Mouse (Mus musculus) liver, embryonic 16.5 days (tissue): ENCODE data around the gene Msrb1. TPM values are rescaled to one million over a fixed set of nuclear protein-coding genes. Genes with fewer than 3 reads are reported as not detected.

Source experiments
- ATAC-seq: fragments of 200-750 bp; cut with Nextera tagmentation; 2 replicates; pipeline ENCODE4 v1.8.0; 2017; ENCODE audit warnings: low read depth, mild to moderate bottlenecking, moderate number of reproducible peaks, moderate library complexity
- H3K27ac ChIP-seq: fragments of 300-500 bp; sonication (generic); 2 replicates; pipeline ENCODE4 v1.5.1; 2014; ENCODE audit warnings: mild to moderate bottlenecking, low read length
- H3K27me3 ChIP-seq: fragments of 300-500 bp; sonication (generic); 2 replicates; pipeline ENCODE4 v1.6.1; 2014; ENCODE audit warnings: low read depth, low read length, mixed read lengths; ENCODE audit not compliant: control insufficient read depth, insufficient read depth
- H3K36me3 ChIP-seq: fragments of 300-500 bp; sonication (generic); 2 replicates; pipeline ENCODE4 v1.6.1; 2014; ENCODE audit warnings: mild to moderate bottlenecking; ENCODE audit not compliant: control insufficient read depth, insufficient read depth
- H3K4me1 ChIP-seq: fragments of 300-500 bp; sonication (generic); 2 replicates; pipeline ENCODE4 v1.6.1; 2014; ENCODE audit warnings: low read depth, low read length, mixed read lengths; ENCODE audit not compliant: control insufficient read depth
- H3K4me2 ChIP-seq: fragments of 300-500 bp; sonication (generic); 2 replicates; pipeline ENCODE4 v1.6.1; 2014; ENCODE audit warnings: low read depth, low read length, mixed read lengths
- H3K4me3 ChIP-seq: fragments of 300-500 bp; sonication (generic); 2 replicates; pipeline ENCODE4 v1.5.1; 2014; ENCODE audit warnings: low read depth, mild to moderate bottlenecking, low read length
- H3K9ac ChIP-seq: fragments of 300-500 bp; sonication (generic); 2 replicates; pipeline ENCODE4 v1.6.1; 2014; ENCODE audit warnings: low read depth, low read length
- H3K9me3 ChIP-seq: fragments of 300-500 bp; sonication (generic); replicated peaks from 2 replicates; pipeline ENCODE4 v1.6.1; 2016; ENCODE audit warnings: low read length; ENCODE audit not compliant: control insufficient read depth
- WGBS: fragments of 180-500 bp; shearing (Covaris S2); extraction: QIAGEN DNeasy Blood & Tissue Kit; methylation state at CpG from one replicate; pipeline ENCODE4 v1.1.7; 2014; ENCODE audit not compliant: insufficient replicate concordance; 5-methylcytosine and 5-hydroxymethylcytosine counted together
- polyA plus RNA-seq: library from polyadenylated mRNA; unstranded; fragments of >200 nt; fragmentation: Nextera tagmentation; extraction: Ambion mirVana; gene quantifications from 2 replicates; pipeline ENCODE4 v1.2.1, GENCODE M21; 2015

Gene Msrb1
- polyA plus RNA-seq, 1 experiment from 2014 or later = 33.9 TPM

DNA sequence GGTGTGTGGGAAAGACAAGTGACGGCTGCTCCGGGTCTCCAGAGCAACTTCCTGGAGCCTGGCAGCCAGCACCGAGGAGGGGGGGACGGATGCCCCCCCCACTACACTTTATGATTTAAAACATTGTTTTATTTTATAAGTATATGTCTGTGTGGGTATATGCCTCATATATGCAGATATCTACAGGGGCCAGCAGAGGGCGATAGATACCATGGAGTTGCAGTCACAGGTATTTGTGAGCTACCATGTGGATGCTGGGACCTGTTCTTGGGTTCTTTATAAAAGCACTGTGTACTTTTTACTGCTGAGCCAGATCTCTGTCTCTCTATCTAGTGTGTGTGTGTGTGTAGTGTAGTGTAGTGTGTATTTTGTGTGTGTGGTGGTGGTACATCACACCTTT lies 36.8 kb downstream of the Msrb1 start:
- peaks cover 2% of the 10 kb centered on the region; the same call in 1 of the 2 replicates for H3K4me1 ChIP-seq

GRCm38 (mm10) chr17:24775173-24775572 lies 38.7 kb downstream of the Msrb1 start:
- Histone ChIP-seq H3K36me3 (no peaks in the 10 kb centered on the region), H3K9me3 (no peaks in the 10 kb centered on the region), H3K4me3 (no peak overlapping the region), H3K4me1 (no peaks in the 10 kb centered on the region), H3K4me2 (no peak overlapping the region), H3K27me3 (no peaks in the 10 kb centered on the region), H3K9ac (no peak overlapping the region), H3K27ac (no peak overlapping the region)
- WGBS = 65% methylated on average over 8 of the region's 8 CpGs
- ATAC-seq = no peak

More for the DNA sequence above, 36.8 kb downstream of the Msrb1 start:
- no peak overlapping the region for H3K27ac ChIP-seq
- H3K4me3 ChIP-seq = no peak overlapping the region
- peaks cover 5% of the 10 kb centered on the region; the same call in 1 of the 2 replicates for H3K27me3 ChIP-seq
- WGBS = 76% methylated on average over 5 of the region's 5 CpGs
- H3K9me3 ChIP-seq = no peaks in the 10 kb centered on the region
- no peak overlapping the region for H3K9ac ChIP-seq
- no peaks in the 10 kb centered on the region for H3K36me3 ChIP-seq
- no peak overlapping the region for H3K4me2 ChIP-seq
- ATAC-seq = no peak

DNA sequence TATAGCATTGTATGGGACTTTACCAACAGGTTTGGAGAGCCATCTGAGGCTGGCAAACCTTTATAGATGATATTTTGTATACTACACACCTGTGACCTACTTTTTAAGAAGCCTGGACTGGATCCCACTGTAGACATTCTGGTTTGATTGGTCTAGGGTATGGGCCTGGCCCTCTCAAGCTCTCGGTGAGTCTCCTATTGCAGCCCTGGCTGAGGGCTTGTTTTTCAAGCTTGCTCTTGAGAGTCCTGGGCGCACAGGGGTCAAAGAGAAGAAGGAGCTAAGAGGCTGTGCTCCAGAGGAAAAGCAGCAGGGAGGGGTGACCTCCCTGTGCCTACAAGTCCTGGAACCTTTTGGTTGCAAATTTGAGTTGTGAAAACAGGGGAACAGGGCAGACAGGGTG lies 40.6 kb downstream of the Msrb1 start:
- Histone ChIP-seq H3K27me3 (no peaks in the 10 kb centered on the region), H3K4me2 (no peak overlapping the region), H3K4me3 (no peak overlapping the region), H3K9ac (no peak overlapping the region), H3K27ac (no peak overlapping the region), H3K9me3 (no peaks in the 10 kb centered on the region), H3K36me3 (no peaks in the 10 kb centered on the region), H3K4me1 (no peaks in the 10 kb centered on the region)
- ATAC-seq = no peak
- 67% methylated on average over 2 of the region's 2 CpGs for WGBS

GRCm38 (mm10) chr17:24780821-24781220 lies 44.4 kb downstream of the Msrb1 start:
- Histone ChIP-seq H3K4me3 (no peak overlapping the region), H3K9ac (no peak overlapping the region), H3K9me3 (no peaks in the 10 kb centered on the region), H3K4me2 (no peak overlapping the region), H3K27me3 (no peaks in the 10 kb centered on the region), H3K4me1 (no peaks in the 10 kb centered on the region), H3K36me3 (no peaks in the 10 kb centered on the region), H3K27ac (no peak overlapping the region)
- ATAC-seq = no peak
- 38% methylated on average over 2 of the region's 2 CpGs for WGBS

- no peak overlapping the region for H3K9ac ChIP-seq
- no peaks in the 10 kb centered on the region for H3K27me3 ChIP-seq
- H3K4me1 ChIP-seq = no peaks in the 10 kb centered on the region
- no peak overlapping the region for H3K4me2 ChIP-seq
- H3K27ac ChIP-seq = no peak overlapping the region
- H3K36me3 ChIP-seq = no peaks in the 10 kb centered on the region
- H3K9me3 ChIP-seq = no peaks in the 10 kb centered on the region
- no peak for ATAC-seq
- H3K4me3 ChIP-seq = no peak overlapping the region
- WGBS = 31% methylated on average over 8 of the region's 8 CpGs
Observed at GRCm38 (mm10) chr17:24792190-24792589, 55.7 kb downstream of the Msrb1 start.

Other genes starting within 250 kb of the Msrb1 start
- 0.08 and 0.13 TPM in 2 replicates for gene Caskin1, start 248.0 kb upstream of the Msrb1 start, polyA plus RNA-seq
- gene Traf7, start 208.7 kb upstream of the Msrb1 start, polyA plus RNA-seq = 28.5 and 29.6 TPM in 2 replicates
- gene Rab26, start 202.4 kb upstream of the Msrb1 start, polyA plus RNA-seq = 0.46 and 0.87 TPM in 2 replicates
- 2.7 and 4.0 TPM in 2 replicates for gene Pkd1, start 186.8 kb upstream of the Msrb1 start, polyA plus RNA-seq
- gene Tsc2, start 104.0 kb upstream of the Msrb1 start, polyA plus RNA-seq = 20.6 and 23.7 TPM in 2 replicates
- 5.9 and 6.7 TPM in 2 replicates for gene Nthl1, start 104.0 kb upstream of the Msrb1 start, polyA plus RNA-seq
- 9.8 and 11.8 TPM in 2 replicates for gene Slc9a3r2, start 86.3 kb upstream of the Msrb1 start, polyA plus RNA-seq
- 0.15 and 0.38 TPM in 2 replicates for gene Npw, start 78.2 kb upstream of the Msrb1 start, polyA plus RNA-seq
- 6.3 and 8.7 TPM in 2 replicates for gene Zfp598, start 67.0 kb upstream of the Msrb1 start, polyA plus RNA-seq
- gene Syngr3, start 46.7 kb upstream of the Msrb1 start, polyA plus RNA-seq = 0.05 and 0.21 TPM in 2 replicates
- 23.7 and 23.9 TPM in 2 replicates for gene Gfer, start 40.5 kb upstream of the Msrb1 start, polyA plus RNA-seq
- 0.37 and 0.42 TPM in 2 replicates for gene Noxo1, start 40.4 kb upstream of the Msrb1 start, polyA plus RNA-seq
- 29.3 and 29.5 TPM in 2 replicates for gene Tbl3, start 29.0 kb upstream of the Msrb1 start, polyA plus RNA-seq
- gene Rnf151, start 18.6 kb upstream of the Msrb1 start, polyA plus RNA-seq = 0.07 TPM in 1 of 2 replicates, not detected in the other
- 868 and 907 TPM in 2 replicates for gene Rps2, start 18.5 kb upstream of the Msrb1 start, polyA plus RNA-seq
- 168 and 174 TPM in 2 replicates for gene Ndufb10, start 12.2 kb upstream of the Msrb1 start, polyA plus RNA-seq
- gene Rpl3l, start 8.8 kb upstream of the Msrb1 start, polyA plus RNA-seq = 0.34 TPM in 1 of 2 replicates, not detected in the other
- 0.24 TPM in 1 of 2 replicates, not detected in the other for gene Hs3st6, start 16.3 kb downstream of the Msrb1 start, polyA plus RNA-seq
- gene Meiob, start 67.6 kb downstream of the Msrb1 start, polyA plus RNA-seq = 0.30 and 0.56 TPM in 2 replicates
- 124 and 125 TPM in 2 replicates for gene Hagh, start 103.5 kb downstream of the Msrb1 start, polyA plus RNA-seq
- 46.3 and 47.3 TPM in 2 replicates for gene Fahd1, start 113.7 kb downstream of the Msrb1 start, polyA plus RNA-seq
- 11.0 and 11.7 TPM in 2 replicates for gene Igfals, start 129.4 kb downstream of the Msrb1 start, polyA plus RNA-seq
- gene Nubp2, start 149.7 kb downstream of the Msrb1 start, polyA plus RNA-seq = 53.2 and 55.5 TPM in 2 replicates
- gene Spsb3, start 150.0 kb downstream of the Msrb1 start, polyA plus RNA-seq = 38.9 and 40.3 TPM in 2 replicates
- gene Eme2, start 158.4 kb downstream of the Msrb1 start, polyA plus RNA-seq = 12.1 and 12.2 TPM in 2 replicates
- gene Mrps34, start 158.5 kb downstream of the Msrb1 start, polyA plus RNA-seq = 48.9 and 50.7 TPM in 2 replicates
- 46.7 and 54.0 TPM in 2 replicates for gene Nme3, start 159.9 kb downstream of the Msrb1 start, polyA plus RNA-seq
- gene Mapk8ip3, start 200.3 kb downstream of the Msrb1 start, polyA plus RNA-seq = 9.5 and 11.6 TPM in 2 replicates
- 52.6 and 53.6 TPM in 2 replicates for gene Jpt2, start 224.0 kb downstream of the Msrb1 start, polyA plus RNA-seq